Mouse (Mus musculus) bone marrow, adult 2 months (tissue): Measurements from ENCODE around the gene Bptf.

Source experiments
- CTCF ChIP-seq: fragments of 200-500 bp; IDR thresholded peaks from 2 replicates; pipeline ENCODE4 v1.5.1; 2011; ENCODE audit warnings: low read length, control low read depth; ENCODE audit not compliant: control insufficient read depth, insufficient read depth
- POLR2A ChIP-seq: fragments of 200-500 bp; IDR thresholded peaks from 2 replicates; pipeline ENCODE4 v1.6.1; 2011; ENCODE audit warnings: low read depth, mild to moderate bottlenecking, control low read depth, low read length, borderline replicate concordance; ENCODE audit not compliant: control insufficient read depth

GRCm38 (mm10) chr11:107063067-107063466 is 68.9 kb downstream of the Bptf start:
- no peak for TF ChIP-seq CTCF
- no peak for TF ChIP-seq POLR2A
